Mouse (Mus musculus): ENCODE results near the gene Zkscan17. TPM values are rescaled to one million over a fixed set of nuclear protein-coding genes. Genes with fewer than 3 reads are reported as not detected.
"Not testable (repeated sequence)": the region's sequence is repeated elsewhere in the genome, so short reads cannot be mapped to it uniquely, and the experiment has no call there.

The Zkscan17 gene
- polyA plus RNA-seq (2014; fragmentation: Nextera tagmentation; extraction: Ambion mirVana), result 16.8 TPM in 2 replicates

- DNase-seq (ENCODE audit: low spot score), result no peak
- no peaks in the 10 kb centered on the region; the same call in 1 of the 2 replicates for H3K9me3 ChIP-seq (ENCODE audit: control insufficient read depth, low read length)
- 46% methylated on average over 8 of the region's 8 CpGs for WGBS
- no peak within 1 kb of the TSS for H3K27ac ChIP-seq (ENCODE audit: low read depth, low read length)
- no peak within 1 kb of the TSS for H3K9ac ChIP-seq (ENCODE audit: low read depth, low read length)
- H3K4me1 ChIP-seq (replicated peaks; ENCODE audit: control insufficient read depth, insufficient read depth, low read length), result no peaks in the 10 kb centered on the region
- H3K27me3 ChIP-seq (replicated peaks; ENCODE audit: control insufficient read depth, insufficient read depth, low read length), result no peaks in the 10 kb centered on the region
- H3K4me2 ChIP-seq, result no peak within 1 kb of the TSS
- ATAC-seq (replicated peaks; ENCODE audit: low FRiP score), result no peak
- H3K4me3 ChIP-seq (ENCODE audit: low read depth, low read length), result no peak within 1 kb of the TSS
- no peaks in the 10 kb centered on the region for H3K36me3 ChIP-seq (ENCODE audit: control insufficient read depth, insufficient read depth, low read length)
Observed at GRCm38 (mm10) chr11:59526472-59527080, at the start of gene Zkscan17. Gene Zkscan17 (minus strand): TSS chr11:59526751.

GRCm38 (mm10) chr11:59576135-59576534, 49.6 kb upstream of the Zkscan17 start, which contains the start of gene Olfr222:
Gene Olfr222 (minus strand): TSS chr11:59576235.
- not testable (repeated sequence) for H3K9me3 ChIP-seq (ENCODE audit: control insufficient read depth, low read length); H3K27ac ChIP-seq (ENCODE audit: low read depth, low read length); H3K27me3 ChIP-seq (replicated peaks; ENCODE audit: control insufficient read depth, insufficient read depth, low read length); H3K4me1 ChIP-seq (replicated peaks; ENCODE audit: control insufficient read depth, insufficient read depth, low read length); H3K4me2 ChIP-seq; H3K4me3 ChIP-seq (ENCODE audit: low read depth, low read length); DNase-seq (ENCODE audit: low spot score); H3K36me3 ChIP-seq (ENCODE audit: control insufficient read depth, insufficient read depth, low read length); ATAC-seq (replicated peaks; ENCODE audit: low FRiP score); H3K9ac ChIP-seq (ENCODE audit: low read depth, low read length)

- H3K36me3 ChIP-seq (ENCODE audit: control insufficient read depth, insufficient read depth, low read length), result no peaks in the 10 kb centered on the region
- ATAC-seq (replicated peaks; ENCODE audit: low FRiP score), result no peak
- H3K9me3 ChIP-seq (ENCODE audit: control insufficient read depth, low read length), result no peaks in the 10 kb centered on the region
- H3K4me3 ChIP-seq (ENCODE audit: low read depth, low read length), result no peak overlapping the region
- no peak overlapping the region for H3K4me2 ChIP-seq
- no peak for DNase-seq (ENCODE audit: low spot score)
- no peak overlapping the region for H3K27ac ChIP-seq (ENCODE audit: low read depth, low read length)
- WGBS, result 55% methylated on average over 9 of the region's 9 CpGs
- no peaks in the 10 kb centered on the region for H3K4me1 ChIP-seq (replicated peaks; ENCODE audit: control insufficient read depth, insufficient read depth, low read length)
- no peak overlapping the region for H3K9ac ChIP-seq (ENCODE audit: low read depth, low read length)
- H3K27me3 ChIP-seq (replicated peaks; ENCODE audit: control insufficient read depth, insufficient read depth, low read length), result peaks cover 6% of the 10 kb centered on the region
Observed at GRCm38 (mm10) chr11:59575726-59576125, 49.2 kb upstream of the Zkscan17 start.

GRCm38 (mm10) chr11:59569306-59569705, 42.8 kb upstream of the Zkscan17 start:
- ATAC-seq (replicated peaks; ENCODE audit: low FRiP score) (no peak), DNase-seq (ENCODE audit: low spot score) (no peak)
- H3K27me3 ChIP-seq (replicated peaks; ENCODE audit: control insufficient read depth, insufficient read depth, low read length), result peaks cover 8% of the 10 kb centered on the region
- H3K27ac ChIP-seq (ENCODE audit: low read depth, low read length), result no peak overlapping the region
- no peak overlapping the region for H3K9ac ChIP-seq (ENCODE audit: low read depth, low read length)
- WGBS, result 57% methylated on average over 3 of the region's 3 CpGs
- no peak overlapping the region for H3K4me2 ChIP-seq
- no peak overlapping the region for H3K4me3 ChIP-seq (ENCODE audit: low read depth, low read length)
- no peaks in the 10 kb centered on the region for H3K4me1 ChIP-seq (replicated peaks; ENCODE audit: control insufficient read depth, insufficient read depth, low read length)
- H3K36me3 ChIP-seq (ENCODE audit: control insufficient read depth, insufficient read depth, low read length), result no peaks in the 10 kb centered on the region
- H3K9me3 ChIP-seq (ENCODE audit: control insufficient read depth, low read length), result no peaks in the 10 kb centered on the region

- no peaks in the 10 kb centered on the region for H3K36me3 ChIP-seq (ENCODE audit: control insufficient read depth, insufficient read depth, low read length)
- H3K4me3 ChIP-seq (ENCODE audit: low read depth, low read length), result no peak overlapping the region
- no peak for DNase-seq (ENCODE audit: low spot score)
- no peaks in the 10 kb centered on the region for H3K4me1 ChIP-seq (replicated peaks; ENCODE audit: control insufficient read depth, insufficient read depth, low read length)
- 66% methylated on average over 9 of the region's 9 CpGs for WGBS
- no peak for ATAC-seq (replicated peaks; ENCODE audit: low FRiP score)
- H3K27me3 ChIP-seq (replicated peaks; ENCODE audit: control insufficient read depth, insufficient read depth, low read length), result no peaks in the 10 kb centered on the region
- no peak overlapping the region for H3K4me2 ChIP-seq
- no peak overlapping the region for H3K27ac ChIP-seq (ENCODE audit: low read depth, low read length)
- no peaks in the 10 kb centered on the region for H3K9me3 ChIP-seq (ENCODE audit: control insufficient read depth, low read length)
- H3K9ac ChIP-seq (ENCODE audit: low read depth, low read length), result no peak overlapping the region
Observed at GRCm38 (mm10) chr11:59562837-59563236, 36.3 kb upstream of the Zkscan17 start.

- Histone ChIP-seq H3K4me3 (ENCODE audit: low read depth, low read length) (no peak overlapping the region), H3K27ac (ENCODE audit: low read depth, low read length) (no peak overlapping the region), H3K9me3 (ENCODE audit: control insufficient read depth, low read length) (no peaks in the 10 kb centered on the region), H3K36me3 (ENCODE audit: control insufficient read depth, insufficient read depth, low read length) (no peaks in the 10 kb centered on the region), H3K4me1 (replicated peaks; ENCODE audit: control insufficient read depth, insufficient read depth, low read length) (no peaks in the 10 kb centered on the region), H3K9ac (ENCODE audit: low read depth, low read length) (no peak overlapping the region), H3K27me3 (replicated peaks; ENCODE audit: control insufficient read depth, insufficient read depth, low read length) (no peaks in the 10 kb centered on the region), H3K4me2 (no peak overlapping the region)
- ATAC-seq (replicated peaks; ENCODE audit: low FRiP score) (no peak), DNase-seq (ENCODE audit: low spot score) (no peak)
- 86% methylated on average over 4 of the region's 4 CpGs for WGBS
Observed at GRCm38 (mm10) chr11:59562336-59562735, 35.8 kb upstream of the Zkscan17 start.

GRCm38 (mm10) chr11:59560906-59561305, 34.4 kb upstream of the Zkscan17 start:
- no peaks in the 10 kb centered on the region for H3K9me3 ChIP-seq (ENCODE audit: control insufficient read depth, low read length)
- no peak overlapping the region for H3K9ac ChIP-seq (ENCODE audit: low read depth, low read length)
- no peak overlapping the region for H3K4me2 ChIP-seq
- 59% methylated on average over 3 of the region's 3 CpGs for WGBS
- no peak for ATAC-seq (replicated peaks; ENCODE audit: low FRiP score)
- no peak overlapping the region for H3K27ac ChIP-seq (ENCODE audit: low read depth, low read length)
- H3K4me3 ChIP-seq (ENCODE audit: low read depth, low read length), result no peak overlapping the region
- H3K27me3 ChIP-seq (replicated peaks; ENCODE audit: control insufficient read depth, insufficient read depth, low read length), result no peaks in the 10 kb centered on the region
- H3K36me3 ChIP-seq (ENCODE audit: control insufficient read depth, insufficient read depth, low read length), result no peaks in the 10 kb centered on the region
- no peak for DNase-seq (ENCODE audit: low spot score)
- no peaks in the 10 kb centered on the region for H3K4me1 ChIP-seq (replicated peaks; ENCODE audit: control insufficient read depth, insufficient read depth, low read length)

- Histone ChIP-seq H3K4me3 (ENCODE audit: low read depth, low read length) (no peak overlapping the region), H3K9ac (ENCODE audit: low read depth, low read length) (no peak overlapping the region), H3K36me3 (ENCODE audit: control insufficient read depth, insufficient read depth, low read length) (no peaks in the 10 kb centered on the region), H3K4me2 (no peak overlapping the region), H3K27me3 (replicated peaks; ENCODE audit: control insufficient read depth, insufficient read depth, low read length) (no peaks in the 10 kb centered on the region; the same call in 1 of the 2 replicates), H3K27ac (ENCODE audit: low read depth, low read length) (no peak overlapping the region), H3K4me1 (replicated peaks; ENCODE audit: control insufficient read depth, insufficient read depth, low read length) (no peaks in the 10 kb centered on the region), H3K9me3 (ENCODE audit: control insufficient read depth, low read length) (no peaks in the 10 kb centered on the region)
- WGBS, result 44% methylated on average over 8 of the region's 8 CpGs
- ATAC-seq (replicated peaks; ENCODE audit: low FRiP score) (no peak), DNase-seq (ENCODE audit: low spot score) (no peak)
Observed at GRCm38 (mm10) chr11:59554535-59554934, 28.0 kb upstream of the Zkscan17 start.

GRCm38 (mm10) chr11:59554127-59554526, 27.6 kb upstream of the Zkscan17 start:
- Histone ChIP-seq H3K9ac (ENCODE audit: low read depth, low read length) (no peak overlapping the region), H3K27me3 (replicated peaks; ENCODE audit: control insufficient read depth, insufficient read depth, low read length) (no peaks in the 10 kb centered on the region; the same call in 1 of the 2 replicates), H3K27ac (ENCODE audit: low read depth, low read length) (no peak overlapping the region), H3K4me3 (ENCODE audit: low read depth, low read length) (no peak overlapping the region), H3K9me3 (ENCODE audit: control insufficient read depth, low read length) (no peaks in the 10 kb centered on the region), H3K4me1 (replicated peaks; ENCODE audit: control insufficient read depth, insufficient read depth, low read length) (no peaks in the 10 kb centered on the region), H3K4me2 (no peak overlapping the region), H3K36me3 (ENCODE audit: control insufficient read depth, insufficient read depth, low read length) (no peaks in the 10 kb centered on the region)
- WGBS, result 89% methylated on average over 11 of the region's 11 CpGs
- DNase-seq (ENCODE audit: low spot score) (no peak), ATAC-seq (replicated peaks; ENCODE audit: low FRiP score) (no peak)

Measured in liver, embryonic 11.5 days (tissue).